Mouse (Mus musculus) layer of hippocampus, postnatal 25 days (tissue): ENCODE results near the gene Gpr89. TPM values are rescaled to one million over a fixed set of nuclear protein-coding genes. Genes with fewer than 3 reads are reported as not detected.

Experiments used
- DNase-seq, 2 experiments: peaks; one replicate each; pipeline ENCODE4 v3.0.0; 2022; ENCODE audit warnings: mixed read lengths in 2 of 2, low spot score in 1 of 2; ENCODE audit errors: extremely low spot score in 1 of 2
- total RNA-seq, 2 experiments: library from RNA; stranded (reverse); gene quantifications; 2 replicates each; pipeline ENCODE4 v1.2.3; 2021

Gpr89 gene
- total RNA-seq, 2 experiments from 2014 or later, result 39.3 to 46.1 TPM

GRCm38 (mm10) chr3:96871070-96871469, 34.1 kb downstream of the Gpr89 start:
- no peak for DNase-seq

GRCm38 (mm10) chr3:96870270-96870669, 34.9 kb downstream of the Gpr89 start:
- DNase-seq, result no peak

- DNase-seq, result no peak
Observed at GRCm38 (mm10) chr3:96869091-96869490, 36.1 kb downstream of the Gpr89 start.

DNA sequence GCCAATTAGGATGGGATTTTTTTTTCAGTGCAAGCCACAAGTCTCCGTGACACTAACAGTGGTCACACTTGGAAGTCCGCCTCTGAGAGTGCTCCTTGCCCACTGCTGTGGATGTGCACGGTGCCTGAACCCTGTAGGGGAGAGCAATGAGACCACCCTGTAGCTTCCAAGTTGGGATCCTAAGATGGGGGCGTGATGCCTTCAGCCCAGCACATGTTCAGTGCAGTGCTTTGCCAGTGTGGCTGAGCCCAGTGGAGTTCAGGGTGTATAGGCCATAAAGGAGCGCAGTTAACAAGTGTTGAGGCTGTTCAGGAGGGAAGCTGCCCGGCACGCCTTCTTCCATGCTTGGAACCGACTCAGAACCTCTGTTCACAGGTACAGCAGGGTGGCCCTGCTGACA, 36.6 kb downstream of the Gpr89 start:
- DNase-seq, result no peak

GRCm38 (mm10) chr3:96867863-96868262, 37.3 kb downstream of the Gpr89 start:
- DNase-seq, result no peak

DNA sequence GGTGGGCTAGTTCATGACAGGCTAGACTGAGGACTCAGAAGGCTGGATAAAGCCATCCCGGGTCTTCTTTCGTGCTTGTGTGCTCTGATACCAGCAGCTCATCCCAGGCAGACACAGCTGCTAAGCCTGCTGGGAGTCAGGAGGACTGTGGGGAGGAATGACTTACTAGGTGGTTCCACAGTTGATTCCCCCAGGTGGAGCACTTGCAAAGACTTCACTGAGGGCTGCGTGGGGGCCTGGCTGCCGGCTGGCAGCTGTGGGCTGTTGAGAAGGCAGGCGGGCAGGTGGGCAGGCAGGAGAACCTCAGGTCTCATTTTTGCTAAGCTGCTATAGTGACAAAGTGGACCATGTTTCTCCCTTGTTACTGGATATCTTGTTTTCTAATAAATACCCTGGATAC, 44.6 kb downstream of the Gpr89 start:
- no peak for DNase-seq

GRCm38 (mm10) chr3:96855833-96856232, 49.3 kb downstream of the Gpr89 start:
- DNase-seq, result no peak

DNA sequence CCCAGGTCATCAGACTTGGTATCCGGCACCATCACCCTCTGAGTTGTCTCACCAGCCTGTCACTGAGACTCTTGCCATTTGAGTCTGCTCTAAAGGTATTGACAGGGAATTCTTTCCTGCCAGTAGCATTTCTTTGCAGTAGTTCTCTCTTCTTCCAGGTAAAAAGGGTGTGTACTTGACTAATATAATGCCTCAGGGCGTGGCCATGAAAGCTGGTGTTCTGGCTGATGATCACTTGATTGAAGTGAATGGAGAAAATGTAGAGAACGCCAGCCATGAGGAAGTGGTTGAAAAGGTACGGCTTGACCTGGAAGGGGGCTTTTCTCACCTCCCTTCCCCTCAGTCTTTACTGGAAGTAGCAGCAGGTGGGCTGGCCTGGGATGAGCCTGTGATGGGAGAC, 50.8 kb downstream of the Gpr89 start:
- no peak for DNase-seq

GRCm38 (mm10) chr3:96852561-96852960, 52.6 kb downstream of the Gpr89 start:
- DNase-seq, result no peak

DNA sequence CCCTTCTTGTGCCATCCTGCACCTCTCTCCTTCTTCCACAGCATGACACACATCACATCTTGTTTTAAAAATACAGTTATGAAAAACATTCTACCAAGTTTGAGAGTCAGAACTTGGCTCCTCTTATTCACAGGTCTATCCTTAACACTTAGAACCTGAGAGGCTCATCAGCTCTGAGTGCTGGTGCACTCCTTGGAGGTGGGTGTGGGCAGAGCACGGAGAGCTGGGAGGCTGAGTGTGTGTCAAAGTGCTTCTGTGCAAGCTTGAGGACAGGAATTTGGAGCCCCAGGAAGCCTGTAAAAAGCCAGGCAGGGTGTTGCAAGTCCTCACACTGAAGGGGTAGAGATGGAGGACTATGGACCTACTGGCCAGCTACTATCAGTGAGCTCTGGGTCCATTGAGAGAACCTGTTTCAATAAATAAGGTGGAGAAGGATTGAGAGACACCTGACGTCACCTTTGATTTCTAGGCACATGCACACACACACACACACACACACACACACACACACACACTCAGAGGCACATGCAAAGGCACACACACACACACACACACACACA, 55.9 kb downstream of the Gpr89 start:
- DNase-seq, result no peak

GRCm38 (mm10) chr3:96848470-96848869, 56.7 kb downstream of the Gpr89 start:
- DNase-seq, result peak in 1 of 2 experiments; percentile 21

DNA sequence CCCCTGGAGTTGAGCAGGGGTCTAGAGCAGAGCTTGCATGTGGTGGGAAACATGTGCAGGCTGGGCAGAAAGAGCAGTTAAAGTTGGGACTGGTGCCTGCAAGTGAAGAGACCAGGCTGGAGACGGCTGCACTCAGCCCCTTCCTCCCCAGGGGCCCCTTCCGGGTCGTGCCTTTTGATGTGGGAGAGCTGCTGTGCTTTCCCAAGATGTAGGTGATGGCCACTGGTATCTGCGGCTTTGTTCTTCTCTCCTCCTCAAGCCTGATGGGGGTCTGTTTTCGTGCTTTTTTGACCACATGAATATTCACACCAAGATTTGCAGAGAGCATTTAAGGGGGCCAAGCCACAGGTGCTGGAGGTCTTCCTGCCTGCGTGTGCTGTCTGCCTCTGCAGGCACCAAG, 57.5 kb downstream of the Gpr89 start:
- no peak for DNase-seq

GRCm38 (mm10) chr3:96846985-96847384, 58.2 kb downstream of the Gpr89 start:
- DNase-seq, result no peak

GRCm38 (mm10) chr3:96845806-96846205, 59.3 kb downstream of the Gpr89 start:
- DNase-seq, result no peak

- DNase-seq, result no peak
Observed at GRCm38 (mm10) chr3:96845191-96845590, 60.0 kb downstream of the Gpr89 start.

GRCm38 (mm10) chr3:96838996-96839645, 66.0 kb downstream of the Gpr89 start:
- no peak for DNase-seq

DNA sequence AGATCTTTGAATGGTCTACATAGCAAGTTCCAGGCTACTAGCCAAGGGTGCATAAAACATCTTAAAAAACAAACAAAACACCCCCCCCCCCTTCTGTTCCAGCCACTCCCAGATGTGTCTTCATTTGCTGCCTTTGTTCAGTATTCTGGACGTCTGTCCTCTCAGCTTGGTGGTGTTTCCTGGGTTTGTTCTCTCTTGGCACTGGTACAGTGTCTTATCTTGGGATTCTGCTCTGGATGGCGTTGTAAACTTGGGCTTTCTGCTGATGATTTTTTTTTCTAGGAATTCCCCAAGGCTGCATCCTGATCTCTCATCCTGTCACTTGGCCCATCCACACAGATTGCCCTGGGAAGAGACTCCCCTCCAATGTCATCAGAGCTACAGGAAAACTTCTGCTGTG, 68.7 kb downstream of the Gpr89 start:
- no peak for DNase-seq

GRCm38 (mm10) chr3:96834587-96835348, 70.4 kb downstream of the Gpr89 start:
- DNase-seq, result no peak

DNA sequence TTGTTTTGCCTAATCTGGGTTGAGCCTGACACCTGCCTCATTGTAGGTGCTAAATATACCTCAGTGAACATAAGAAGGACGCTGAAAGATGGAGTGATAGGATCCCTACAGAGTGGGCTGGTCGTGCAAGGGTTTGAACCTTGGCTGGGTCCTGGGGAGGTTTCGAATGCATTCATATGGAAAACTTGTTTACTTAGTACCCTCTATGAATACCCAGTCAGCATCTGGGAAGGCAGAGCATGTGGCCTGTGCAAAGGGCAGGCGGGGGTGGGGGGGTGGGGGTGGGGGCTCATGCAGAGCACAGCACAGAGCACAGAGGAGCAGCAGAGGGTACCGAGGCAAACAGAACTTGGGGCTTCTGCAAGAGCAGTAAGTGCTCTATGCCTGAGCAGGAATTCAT, 72.2 kb downstream of the Gpr89 start:
- DNase-seq, result no peak

DNA sequence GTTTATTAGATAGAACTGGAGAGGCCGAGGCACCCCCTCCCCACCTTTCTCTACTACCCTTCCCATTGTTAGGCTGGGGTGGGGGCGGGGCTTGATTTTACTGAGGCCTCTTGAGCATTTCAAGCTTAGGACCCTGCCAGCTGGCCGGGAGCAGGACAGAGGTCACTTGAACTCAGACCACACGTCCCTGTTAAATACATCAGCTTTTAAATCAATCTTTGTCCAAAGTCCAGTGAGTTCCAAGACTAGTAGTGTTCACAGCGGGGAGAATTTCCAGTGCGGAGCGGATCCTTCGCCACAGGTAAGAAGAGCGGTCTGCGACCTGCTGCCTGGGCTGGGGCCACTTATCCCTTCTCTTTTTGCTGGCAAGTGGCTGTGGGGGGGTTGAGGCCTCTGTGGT, 75.3 kb downstream of the Gpr89 start:
- DNase-seq, result no peak

GRCm38 (mm10) chr3:96828984-96829383, 76.2 kb downstream of the Gpr89 start, which contains the start of the genes Pdzk1 and Cd160:
TSS of gene Pdzk1 (plus strand) at chr3:96829284.
TSS of gene Cd160 (minus strand) at chr3:96829351.
- DNase-seq, result no peak
